Mouse (Mus musculus): ENCODE data around the gene Itpkb. TPM values are rescaled to one million over a fixed set of nuclear protein-coding genes. Genes with fewer than 3 reads are reported as not detected.
A peak's percentile ranks its signal among the peaks of the same experiment; 100 is the strongest.

Gene Itpkb
- polyA plus RNA-seq, 1 experiment, result 18.1 TPM

- peaks cover 16% of the 10 kb centered on the region for H3K4me1 ChIP-seq (ENCODE audit: control insufficient read depth, insufficient read depth, low read length)
- TF ChIP-seq POLR2A (IDR thresholded peaks at IDR 0.05; ENCODE audit: borderline replicate concordance, control insufficient read depth, low read depth, low read length), result no peak
- no peak for TF ChIP-seq CTCF (IDR thresholded peaks at IDR 0.05; ENCODE audit: control insufficient read depth, insufficient read depth, low read length)
- 42% methylated on average over 4 of the region's 4 CpGs for WGBS
- H3K27ac ChIP-seq (ENCODE audit: control insufficient read depth, insufficient read depth, low read depth, low read length, poor library complexity), result no peak overlapping the region
- no peak overlapping the region for H3K4me3 ChIP-seq (replicated peaks; ENCODE audit: control insufficient read depth, low read depth, low read length)
Measured at GRCm38 (mm10) chr1:180400691-180401455, 70.6 kb downstream of the Itpkb start.

DNA sequence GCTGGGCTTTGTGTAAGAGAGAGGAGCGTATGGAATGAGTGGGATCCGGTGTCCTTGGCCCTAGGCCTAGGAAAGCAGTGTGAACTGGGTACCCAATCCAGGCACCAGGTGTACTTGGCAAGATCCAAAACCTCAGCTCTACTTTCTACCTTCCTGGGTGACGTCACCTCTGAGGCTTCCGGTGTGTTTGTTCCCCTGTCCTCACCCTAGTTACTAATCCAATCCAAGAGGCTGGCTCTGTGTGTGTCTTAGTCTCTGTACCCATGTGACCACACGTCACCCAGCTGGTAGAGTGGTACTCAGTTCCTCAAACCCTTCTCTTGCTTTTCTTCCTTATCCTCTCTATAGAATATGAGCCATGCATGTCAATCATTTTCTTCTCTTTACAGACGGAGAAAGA, 71.4 kb downstream of the Itpkb start:
- 41% methylated on average over 6 of the region's 6 CpGs for WGBS
- Histone ChIP-seq H3K4me1 (ENCODE audit: control insufficient read depth, insufficient read depth, low read length) (peaks cover 18% of the 10 kb centered on the region), H3K27ac (ENCODE audit: control insufficient read depth, insufficient read depth, low read depth, low read length, poor library complexity) (peak overlapping the region; percentile 61), H3K4me3 (replicated peaks; ENCODE audit: control insufficient read depth, low read depth, low read length) (no peak overlapping the region)
- TF ChIP-seq CTCF (IDR thresholded peaks at IDR 0.05; ENCODE audit: control insufficient read depth, insufficient read depth, low read length) (no peak), POLR2A (IDR thresholded peaks at IDR 0.05; ENCODE audit: borderline replicate concordance, control insufficient read depth, low read depth, low read length) (no peak)

GRCm38 (mm10) chr1:180402481-180403081, 72.3 kb downstream of the Itpkb start:
- Histone ChIP-seq H3K4me1 (ENCODE audit: control insufficient read depth, insufficient read depth, low read length) (peaks cover 18% of the 10 kb centered on the region), H3K27ac (ENCODE audit: control insufficient read depth, insufficient read depth, low read depth, low read length, poor library complexity) (peak overlapping the region; percentile 71; the same call in 1 of the 2 replicates), H3K4me3 (replicated peaks; ENCODE audit: control insufficient read depth, low read depth, low read length) (no peak overlapping the region)
- WGBS, result 78% methylated on average over 11 of the region's 11 CpGs
- TF ChIP-seq POLR2A (IDR thresholded peaks at IDR 0.05; ENCODE audit: borderline replicate concordance, control insufficient read depth, low read depth, low read length), result no peak
- no peak for TF ChIP-seq CTCF (IDR thresholded peaks at IDR 0.05; ENCODE audit: control insufficient read depth, insufficient read depth, low read length)

DNA sequence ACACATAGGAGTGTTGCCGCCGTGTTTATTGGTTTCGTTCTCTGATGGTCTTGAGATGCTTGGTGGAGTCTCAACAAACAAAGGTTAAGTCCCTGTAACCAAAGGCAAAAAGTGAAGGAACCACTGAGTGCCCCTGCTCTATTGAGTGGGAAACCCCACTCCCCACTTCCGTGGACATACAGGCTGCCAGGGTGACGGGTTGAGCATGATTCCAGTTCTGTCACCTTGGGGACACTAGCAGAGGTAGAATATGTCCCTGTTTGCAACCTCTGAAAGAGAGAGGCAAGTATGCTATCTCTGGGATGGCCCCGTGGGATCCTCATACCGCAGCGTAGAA, 73.0 kb downstream of the Itpkb start:
- Histone ChIP-seq H3K27ac (ENCODE audit: control insufficient read depth, insufficient read depth, low read depth, low read length, poor library complexity) (peak overlapping the region; percentile 71), H3K4me3 (replicated peaks; ENCODE audit: control insufficient read depth, low read depth, low read length) (no peak overlapping the region), H3K4me1 (ENCODE audit: control insufficient read depth, insufficient read depth, low read length) (peaks cover 18% of the 10 kb centered on the region)
- no peak for TF ChIP-seq POLR2A (IDR thresholded peaks at IDR 0.05; ENCODE audit: borderline replicate concordance, control insufficient read depth, low read depth, low read length)
- no peak for TF ChIP-seq CTCF (IDR thresholded peaks at IDR 0.05; ENCODE audit: control insufficient read depth, insufficient read depth, low read length)
- 39% methylated on average over 8 of the region's 8 CpGs for WGBS

DNA sequence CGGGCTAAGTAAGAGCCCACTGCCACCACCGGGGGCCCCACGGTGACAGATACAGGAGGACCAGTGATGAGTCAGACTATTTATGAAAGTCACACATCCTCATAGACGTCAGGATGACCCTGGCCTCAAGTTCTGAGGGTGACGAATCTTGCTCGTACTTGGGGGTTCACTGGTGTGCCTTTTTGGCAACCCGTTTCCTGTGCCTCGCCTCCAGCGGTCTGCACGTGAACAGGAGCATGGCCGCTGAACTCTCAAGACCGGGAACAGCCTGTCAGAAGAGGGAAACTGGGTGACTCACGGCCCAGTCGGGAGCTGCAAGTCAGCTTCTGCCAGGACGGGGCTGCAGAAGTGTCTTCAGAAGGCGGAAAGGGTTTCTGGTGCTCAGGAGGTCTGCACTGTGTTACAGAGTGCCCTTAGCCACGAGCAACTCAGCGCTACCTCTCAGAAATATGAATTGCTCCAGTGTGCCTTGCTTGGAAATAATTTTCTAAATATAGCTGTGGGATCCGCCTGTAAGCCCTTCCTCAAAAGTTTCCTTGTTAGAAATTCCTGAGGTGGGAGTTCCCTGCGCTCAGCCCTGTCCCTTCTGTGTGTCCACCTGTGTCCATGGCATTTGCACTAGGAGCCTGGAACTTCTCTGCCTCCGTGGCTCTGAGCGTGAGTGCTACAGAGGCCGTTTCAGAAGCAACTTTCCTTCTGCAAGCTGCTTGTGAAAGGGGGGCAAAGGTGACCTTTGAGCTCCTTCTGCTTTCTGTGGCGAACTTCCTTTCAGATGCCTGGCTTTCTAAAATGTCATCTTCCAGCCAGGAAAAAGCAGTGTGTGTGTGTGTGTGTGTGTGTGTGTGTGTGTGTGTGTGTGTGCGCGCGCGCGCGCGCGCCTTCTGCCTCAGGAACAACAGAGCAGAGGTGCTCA, 73.7 kb downstream of the Itpkb start:
- TF ChIP-seq POLR2A (IDR thresholded peaks at IDR 0.05; ENCODE audit: borderline replicate concordance, control insufficient read depth, low read depth, low read length) (0 out of 2 replicates have a peak, but pooled peaks have one; percentile 22), CTCF (IDR thresholded peaks at IDR 0.05; ENCODE audit: control insufficient read depth, insufficient read depth, low read length) (no peak)
- Histone ChIP-seq H3K27ac (ENCODE audit: control insufficient read depth, insufficient read depth, low read depth, low read length, poor library complexity) (peak overlapping the region; percentile 71), H3K4me3 (replicated peaks; ENCODE audit: control insufficient read depth, low read depth, low read length) (no peak overlapping the region), H3K4me1 (ENCODE audit: control insufficient read depth, insufficient read depth, low read length) (peaks cover 18% of the 10 kb centered on the region)
- 4% methylated on average over 32 of the region's 32 CpGs for WGBS

DNA sequence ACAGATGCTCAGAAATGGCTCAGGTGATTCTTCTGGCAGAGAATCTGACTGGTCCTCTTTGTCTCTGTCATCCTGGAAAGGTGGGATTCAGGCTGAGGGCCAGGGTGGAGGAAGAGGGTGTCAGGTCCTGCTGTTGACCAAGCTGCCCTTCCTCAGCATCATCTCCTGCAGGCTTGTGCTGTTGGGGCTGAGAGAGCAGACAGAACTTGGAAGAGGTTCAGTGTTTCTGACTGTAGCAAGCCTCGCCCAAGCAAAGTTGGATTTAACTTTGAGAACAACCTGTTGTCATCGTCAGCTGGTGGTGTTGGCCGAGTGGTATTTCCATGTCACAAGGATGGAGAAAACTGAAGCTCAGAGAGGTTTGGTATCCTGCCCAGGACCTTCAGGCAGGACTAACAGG, 74.4 kb downstream of the Itpkb start:
- Histone ChIP-seq H3K4me3 (replicated peaks; ENCODE audit: control insufficient read depth, low read depth, low read length) (no peak overlapping the region), H3K4me1 (ENCODE audit: control insufficient read depth, insufficient read depth, low read length) (peaks cover 18% of the 10 kb centered on the region), H3K27ac (ENCODE audit: control insufficient read depth, insufficient read depth, low read depth, low read length, poor library complexity) (peak overlapping the region; percentile 71)
- TF ChIP-seq CTCF (IDR thresholded peaks at IDR 0.05; ENCODE audit: control insufficient read depth, insufficient read depth, low read length) (no peak), POLR2A (IDR thresholded peaks at IDR 0.05; ENCODE audit: borderline replicate concordance, control insufficient read depth, low read depth, low read length) (no peak)
- 52% methylated on average over 3 of the region's 3 CpGs for WGBS

DNA sequence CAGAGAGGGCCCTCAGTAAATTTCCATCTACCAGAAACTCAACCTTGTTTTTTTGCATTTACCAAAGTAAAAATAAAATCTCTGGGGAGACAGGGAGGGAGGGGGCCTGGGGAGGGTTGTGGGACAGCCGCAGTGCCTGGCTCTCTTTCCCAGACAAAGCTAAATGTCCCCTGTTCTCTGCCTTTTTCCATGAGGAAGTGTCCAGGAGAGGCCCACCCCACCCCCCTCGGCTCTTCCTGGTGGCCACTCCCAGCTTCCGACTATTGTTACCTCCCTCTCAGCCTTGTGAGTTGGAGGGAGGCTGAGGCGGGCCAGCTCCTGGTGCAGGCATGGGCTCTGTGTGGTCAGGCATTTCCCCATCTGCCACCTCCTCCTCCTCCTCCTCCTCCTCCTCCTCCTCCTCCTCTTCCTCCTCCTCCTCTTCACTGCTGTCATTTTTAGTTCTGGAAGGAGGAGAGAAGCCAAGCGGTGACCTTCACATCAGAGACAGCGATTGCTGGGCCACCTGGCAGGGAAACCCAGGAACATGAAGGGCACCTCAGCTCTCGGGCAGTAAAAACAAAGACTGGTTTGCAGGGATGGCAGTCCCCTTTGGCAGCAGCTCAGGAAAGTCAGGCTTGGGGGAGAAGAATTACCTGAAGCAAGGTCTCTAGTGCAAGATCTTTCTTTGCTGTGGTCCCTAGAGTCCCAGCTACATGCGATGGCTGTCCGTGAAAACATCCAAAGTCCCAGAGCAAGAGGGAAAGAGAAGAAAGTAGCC, 75.5 kb downstream of the Itpkb start:
- no peak overlapping the region; the same call in 1 of the 2 replicates for H3K27ac ChIP-seq (ENCODE audit: control insufficient read depth, insufficient read depth, low read depth, low read length, poor library complexity)
- H3K4me1 ChIP-seq (ENCODE audit: control insufficient read depth, insufficient read depth, low read length), result peaks cover 18% of the 10 kb centered on the region

More for the DNA sequence above, 75.5 kb downstream of the Itpkb start:
- TF ChIP-seq POLR2A (IDR thresholded peaks at IDR 0.05; ENCODE audit: borderline replicate concordance, control insufficient read depth, low read depth, low read length), result no peak
- no peak for TF ChIP-seq CTCF (IDR thresholded peaks at IDR 0.05; ENCODE audit: control insufficient read depth, insufficient read depth, low read length)
- H3K4me3 ChIP-seq (replicated peaks; ENCODE audit: control insufficient read depth, low read depth, low read length), result no peak overlapping the region
- WGBS, result 66% methylated on average over 9 of the region's 9 CpGs
